Mouse (Mus musculus) natural killer cell, adult 2 months (primary cell): ENCODE data around the gene B3gat2.

ENCODE experiments used
- DNase-seq, 2 experiments: peaks; one replicate each; pipeline ENCODE4 v3.0.0; 2022; ENCODE audit warnings: low spot score in 2 of 2

B3gat2 gene

GRCm38 (mm10) chr1:23761502-23762135, at the start of gene B3gat2:
Gene B3gat2, plus strand, starts transcription at chr1:23761753.
- no peak for DNase-seq

- DNase-seq = peak in 1 of 2 experiments; percentile 67
Observed at GRCm38 (mm10) chr1:23720326-23720725, 41.2 kb upstream of the B3gat2 start.

GRCm38 (mm10) chr1:23721036-23721435, 40.5 kb upstream of the B3gat2 start:
- peak in 1 of 2 experiments; percentile 34 for DNase-seq

- no peak for DNase-seq
Observed at GRCm38 (mm10) chr1:23722469-23723372, 38.8 kb upstream of the B3gat2 start.

GRCm38 (mm10) chr1:23731324-23731723, 30.2 kb upstream of the B3gat2 start:
- DNase-seq = no peak

GRCm38 (mm10) chr1:23750864-23751532, 10.6 kb upstream of the B3gat2 start:
- DNase-seq = no peak

- no peak for DNase-seq
Observed at GRCm38 (mm10) chr1:23753091-23753490, 8.5 kb upstream of the B3gat2 start.

GRCm38 (mm10) chr1:23753591-23753990, 8.0 kb upstream of the B3gat2 start:
- DNase-seq = no peak

GRCm38 (mm10) chr1:23754340-23754739, 7.2 kb upstream of the B3gat2 start:
- no peak for DNase-seq

GRCm38 (mm10) chr1:23754967-23755366, 6.6 kb upstream of the B3gat2 start:
- DNase-seq = no peak

GRCm38 (mm10) chr1:23762136-23762687, 659 bp downstream of the B3gat2 start:
- no peak for DNase-seq

GRCm38 (mm10) chr1:23762782-23763630, 1.5 kb downstream of the B3gat2 start:
- DNase-seq = peak; percentile 36 to 83

GRCm38 (mm10) chr1:23763726-23764125, 2.2 kb downstream of the B3gat2 start:
- no peak for DNase-seq

GRCm38 (mm10) chr1:23764710-23765109, 3.2 kb downstream of the B3gat2 start:
- DNase-seq = no peak

GRCm38 (mm10) chr1:23773039-23773438, 11.5 kb downstream of the B3gat2 start:
- DNase-seq = no peak

GRCm38 (mm10) chr1:23792737-23793533, 31.4 kb downstream of the B3gat2 start:
- peak; percentile 7 to 62 for DNase-seq

GRCm38 (mm10) chr1:23798306-23798705, 36.8 kb downstream of the B3gat2 start:
- DNase-seq = no peak

GRCm38 (mm10) chr1:23821615-23822014, 60.1 kb downstream of the B3gat2 start:
- no peak for DNase-seq

- DNase-seq = peak; percentile 3 to 28
Observed at GRCm38 (mm10) chr1:23826887-23827758, 65.6 kb downstream of the B3gat2 start.
